Mouse (Mus musculus) spleen, postnatal 36 days (tissue): Measurements from ENCODE around the gene Tnpo3.
"Not testable (repeated sequence)": the region's sequence is repeated elsewhere in the genome, so short reads cannot be mapped to it uniquely, and the experiment has no call there.

Experiments used
- DNase-seq, 2 experiments: peaks; one replicate each; pipeline ENCODE4 v3.0.0; 2022; ENCODE audit warnings: low spot score in 2 of 2, mixed read lengths in 1 of 2

Gene Tnpo3

GRCm38 (mm10) chr6:29620840-29621543 lies 11.3 kb upstream of the Tnpo3 start:
- no peak for DNase-seq

GRCm38 (mm10) chr6:29620176-29620575 lies 10.5 kb upstream of the Tnpo3 start:
- no peak for DNase-seq

- DNase-seq: not testable (repeated sequence)
These were observed 443 bp upstream of the Tnpo3 start for GRCm38 (mm10) chr6:29610020-29610640.

- DNase-seq: no peak
These were observed 9.5 kb downstream of the Tnpo3 start for GRCm38 (mm10) chr6:29600188-29600587.

- no peak for DNase-seq
These were observed 14.0 kb downstream of the Tnpo3 start for GRCm38 (mm10) chr6:29595656-29596055.

GRCm38 (mm10) chr6:29581202-29581601 lies 28.5 kb downstream of the Tnpo3 start:
- DNase-seq: no peak

GRCm38 (mm10) chr6:29580770-29581169 lies 28.9 kb downstream of the Tnpo3 start:
- DNase-seq: no peak

GRCm38 (mm10) chr6:29576388-29576787 lies 33.3 kb downstream of the Tnpo3 start:
- not testable (repeated sequence) for DNase-seq

GRCm38 (mm10) chr6:29557112-29557511 lies 52.6 kb downstream of the Tnpo3 start:
- DNase-seq: no peak

GRCm38 (mm10) chr6:29552526-29552925 lies 57.2 kb downstream of the Tnpo3 start:
- no peak for DNase-seq

GRCm38 (mm10) chr6:29548086-29548485 lies 61.6 kb downstream of the Tnpo3 start:
- no peak for DNase-seq

- no peak for DNase-seq
These were observed 62.1 kb downstream of the Tnpo3 start for GRCm38 (mm10) chr6:29547582-29547981.

- DNase-seq: no peak
These were observed 64.1 kb downstream of the Tnpo3 start for GRCm38 (mm10) chr6:29545611-29546010.

- no peak for DNase-seq
These were observed 68.7 kb downstream of the Tnpo3 start for GRCm38 (mm10) chr6:29540956-29541355.

- DNase-seq: no peak
These were observed 69.5 kb downstream of the Tnpo3 start for GRCm38 (mm10) chr6:29540223-29540622.

- no peak for DNase-seq
These were observed 70.2 kb downstream of the Tnpo3 start for GRCm38 (mm10) chr6:29539502-29539901.

- no peak for DNase-seq
These were observed 72.5 kb downstream of the Tnpo3 start for GRCm38 (mm10) chr6:29537221-29537620.

GRCm38 (mm10) chr6:29536651-29537193 lies 73.0 kb downstream of the Tnpo3 start:
- peak; percentile 48 to 57 for DNase-seq

GRCm38 (mm10) chr6:29535316-29535715 lies 74.4 kb downstream of the Tnpo3 start:
- no peak for DNase-seq

GRCm38 (mm10) chr6:29530050-29530449 lies 79.6 kb downstream of the Tnpo3 start:
- peak; percentile 72 to 76 for DNase-seq

- no peak for DNase-seq
These were observed 80.3 kb downstream of the Tnpo3 start for GRCm38 (mm10) chr6:29529444-29529820.

GRCm38 (mm10) chr6:29528561-29529443 lies 80.9 kb downstream of the Tnpo3 start:
- DNase-seq: peak; percentile 81 to 85
